Mouse (Mus musculus) lung, postnatal 36 days (tissue): ENCODE measurements at regions not wholly inside any gene's neighbourhood (a gene's known extent, or its start where the extent isn't known, plus 50 kb on each side); places are given as distances from the start of the nearest gene placed in this dataset.
A peak's percentile ranks its signal among the peaks of the same experiment; 100 is the strongest.

Experiments
- DNase-seq: peaks from one replicate; pipeline ENCODE4 v3.0.0; 2022; ENCODE audit warnings: mixed read lengths

GRCm38 (mm10) chr7:74688116-74688702 lies 133.6 kb upstream of the Slco3a1 start:
- no peak for DNase-seq

- no peak for DNase-seq
Observed at GRCm38 (mm10) chr7:74687303-74688115, 132.9 kb upstream of the Slco3a1 start.

- peak; percentile 74 for DNase-seq
Observed at GRCm38 (mm10) chr7:74683979-74684378, 129.4 kb upstream of the Slco3a1 start.

GRCm38 (mm10) chr7:74673626-74674295 lies 119.2 kb upstream of the Slco3a1 start:
- no peak for DNase-seq

- DNase-seq = peak; percentile 58
Observed at GRCm38 (mm10) chr7:74669110-74669509, 114.5 kb upstream of the Slco3a1 start.

- no peak for DNase-seq
Observed at GRCm38 (mm10) chr7:74667106-74667505, 112.5 kb upstream of the Slco3a1 start.

- no peak for DNase-seq
Observed at GRCm38 (mm10) chr7:74663820-74664219, 109.2 kb upstream of the Slco3a1 start.

- peak; percentile 22 for DNase-seq
Observed at GRCm38 (mm10) chr7:74647310-74647709, 92.7 kb upstream of the Slco3a1 start.

GRCm38 (mm10) chr7:74640171-74640570 lies 85.6 kb upstream of the Slco3a1 start:
- no peak for DNase-seq

GRCm38 (mm10) chr7:74632217-74632616 lies 77.6 kb upstream of the Slco3a1 start:
- DNase-seq = no peak

- DNase-seq = no peak
Observed at GRCm38 (mm10) chr7:74628799-74629468, 74.4 kb upstream of the Slco3a1 start.
